Mouse (Mus musculus) brown adipose tissue, adult 24 weeks (tissue): ENCODE results near the gene Rad21l. TPM values are rescaled to one million over a fixed set of nuclear protein-coding genes. Genes with fewer than 3 reads are reported as not detected.

Source experiments
- H3K27ac ChIP-seq: fragments of 200-500 bp; replicated peaks from 2 replicates; pipeline ENCODE4 v1.5.1; 2012; ENCODE audit warnings: low read depth, mild to moderate bottlenecking, low read length
- H3K4me1 ChIP-seq: fragments of 200-500 bp; 2 replicates; pipeline ENCODE4 v1.6.1; 2012; ENCODE audit warnings: low read length, mixed read lengths; ENCODE audit not compliant: control insufficient read depth, insufficient read depth, insufficient read length
- H3K4me3 ChIP-seq: fragments of 200-500 bp; 2 replicates; pipeline ENCODE4 v1.5.1; 2012; ENCODE audit warnings: low read depth, mild to moderate bottlenecking, low read length, moderate library complexity; ENCODE audit not compliant: insufficient read depth
- polyA plus RNA-seq: library from polyadenylated mRNA; stranded (reverse); fragments of >200 nt; gene quantifications from 2 replicates; pipeline ENCODE4 v1.2.4, GENCODE M21; 2012; ENCODE audit not compliant: missing spikeins, insufficient read depth, insufficient read length

Gene Rad21l
- polyA plus RNA-seq, 1 experiment: not detected

- Histone ChIP-seq H3K4me3 (no peak overlapping the region), H3K27ac (no peak overlapping the region), H3K4me1 (no peaks in the 10 kb centered on the region)
Measured at GRCm38 (mm10) chr2:151602106-151602505, 66.2 kb downstream of the Rad21l start.

GRCm38 (mm10) chr2:151598068-151598467 is 70.3 kb downstream of the Rad21l start:
- Histone ChIP-seq H3K4me3 (no peak overlapping the region), H3K4me1 (no peaks in the 10 kb centered on the region), H3K27ac (no peak overlapping the region)

Other genes with a start within 250 kb of the Rad21l start
- not detected in 2 replicates for gene 4921509C19Rik, start 192.4 kb downstream of the Rad21l start, polyA plus RNA-seq
- gene Nsfl1c, start 174.4 kb downstream of the Rad21l start, polyA plus RNA-seq: 73.4 and 83.2 TPM in 2 replicates
- 241 and 245 TPM in 2 replicates for gene Fkbp1a, start 126.0 kb downstream of the Rad21l start, polyA plus RNA-seq
- 1.6 and 1.7 TPM in 2 replicates for gene Sdcbp2, start 95.9 kb downstream of the Rad21l start, polyA plus RNA-seq
- gene Snph, start 35.9 kb downstream of the Rad21l start, polyA plus RNA-seq: not detected in 2 replicates
- gene Tmem74b, start 33.5 kb upstream of the Rad21l start, polyA plus RNA-seq: 0.75 TPM in 1 of 2 replicates, not detected in the other
- 17.9 and 18.9 TPM in 2 replicates for gene Psmf1, start 75.7 kb upstream of the Rad21l start, polyA plus RNA-seq
- gene Rspo4, start 174.4 kb upstream of the Rad21l start, polyA plus RNA-seq: 4.3 and 6.7 TPM in 2 replicates
- gene Angpt4, start 242.7 kb upstream of the Rad21l start, polyA plus RNA-seq: 0.96 TPM in 1 of 2 replicates, not detected in the other